Mouse (Mus musculus) MEL (cell line): ENCODE measurements at regions not wholly inside any gene's neighbourhood (a gene's known extent, or its start where the extent isn't known, plus 50 kb on each side); places are given as distances from the start of the nearest gene placed in this dataset.

ENCODE experiments used
- DNase-seq: peaks from one replicate; pipeline ENCODE4 v3.0.0; 2011; ENCODE audit warnings: low read depth, low spot score
- H3K27ac ChIP-seq: 2 replicates; pipeline ENCODE4 v1.5.1; 2012; ENCODE audit warnings: low read depth, mild to moderate bottlenecking, control low read depth, low read length, moderate library complexity; ENCODE audit not compliant: control insufficient read depth
- H3K27me3 ChIP-seq, 2 experiments: fragments of 150-350 bp in 1 of 2; sonication (generic) in 1 of 2; 2 replicates each; pipeline ENCODE4 v1.6.1; 2012; ENCODE audit warnings: low read length in 2 of 2, mild to moderate bottlenecking in 2 of 2, improper control_type of control experiment in 1 of 2, moderate library complexity in 1 of 2; ENCODE audit not compliant: insufficient read depth in 2 of 2, control insufficient read depth in 1 of 2
- H3K36me3 ChIP-seq, 2 experiments: 2 replicates each; pipeline ENCODE4 v1.6.1; 2012 to 2014; ENCODE audit warnings: low read length in 2 of 2, improper control_type of control experiment in 1 of 2, inconsistent platforms in 1 of 2, mild to moderate bottlenecking in 1 of 2; ENCODE audit not compliant: insufficient read depth in 2 of 2, control insufficient read depth in 1 of 2
- H3K4me1 ChIP-seq, 2 experiments: fragments of 150-350 bp in 1 of 2; sonication (generic) in 1 of 2; 2 replicates each; pipeline ENCODE4 v1.6.1; 2012; ENCODE audit warnings: low read length in 2 of 2, improper control_type of control experiment in 1 of 2, mild to moderate bottlenecking in 1 of 2; ENCODE audit not compliant: insufficient read depth in 2 of 2, control insufficient read depth in 1 of 2
- H3K4me3 ChIP-seq, 2 experiments: fragments of 150-350 bp in 1 of 2; sonication (generic) in 1 of 2; 2 replicates each; pipeline ENCODE4 v1.5.1; 2012; ENCODE audit warnings: low read depth in 2 of 2, low read length in 2 of 2, mild to moderate bottlenecking in 2 of 2, moderate library complexity in 2 of 2, control low read depth in 1 of 2, improper control_type of control experiment in 1 of 2; ENCODE audit not compliant: control insufficient read depth in 1 of 2, insufficient read depth in 1 of 2
- H3K79me2 ChIP-seq: 2 replicates; pipeline ENCODE4 v1.6.1; 2012; ENCODE audit warnings: mild to moderate bottlenecking, low read length, moderate library complexity; ENCODE audit not compliant: control insufficient read depth, poor library complexity, insufficient read depth
- H3K9ac ChIP-seq: 2 replicates; pipeline ENCODE4 v1.6.1; 2012; ENCODE audit warnings: low read depth, mild to moderate bottlenecking, control low read depth, low read length, moderate library complexity; ENCODE audit not compliant: control insufficient read depth, poor library complexity, severe bottlenecking
- H3K9me3 ChIP-seq: fragments of 150-350 bp; sonication (generic); replicated peaks from 2 replicates; pipeline ENCODE4 v1.6.1; 2012; ENCODE audit warnings: mild to moderate bottlenecking, low read length, improper control_type of control experiment, moderate library complexity; ENCODE audit not compliant: insufficient read depth
- BHLHE40 ChIP-seq: IDR thresholded peaks from 2 replicates; pipeline ENCODE4 v1.6.1; 2012; ENCODE audit warnings: low read depth, mild to moderate bottlenecking, inconsistent platforms, low read length, improper control_type of control experiment, borderline replicate concordance
- E2F4 ChIP-seq: IDR thresholded peaks from 2 replicates; pipeline ENCODE4 v1.6.1; 2011; ENCODE audit warnings: low read depth, low read length, improper control_type of control experiment, borderline replicate concordance
- EP300 ChIP-seq, 2 experiments: IDR thresholded peaks; 2 replicates each; pipeline ENCODE4 v1.6.1; 2011; ENCODE audit warnings: improper control_type of control experiment in 2 of 2, low read length in 2 of 2, low read depth in 1 of 2, mild to moderate bottlenecking in 1 of 2
- GABPA ChIP-seq: IDR thresholded peaks from 2 replicates; pipeline ENCODE4 v1.6.1; 2012; ENCODE audit warnings: low read depth, mild to moderate bottlenecking, inconsistent platforms, low read length, improper control_type of control experiment, moderate library complexity
- HCFC1 ChIP-seq: IDR thresholded peaks from 2 replicates; pipeline ENCODE4 v1.6.1; 2012; ENCODE audit warnings: low read depth, mild to moderate bottlenecking, inconsistent platforms, low read length, improper control_type of control experiment, moderate library complexity
- JUND ChIP-seq: IDR thresholded peaks from 2 replicates; pipeline ENCODE4 v1.6.1; 2011; ENCODE audit warnings: low read depth, mild to moderate bottlenecking, improper control_type of control experiment, low read length
- MAFK ChIP-seq: IDR thresholded peaks from 2 replicates; pipeline ENCODE4 v1.6.1; 2011; ENCODE audit warnings: low read depth, mild to moderate bottlenecking, low read length, improper control_type of control experiment, borderline replicate concordance
- MAX ChIP-seq: IDR thresholded peaks from 2 replicates; pipeline ENCODE4 v1.6.1; 2011; ENCODE audit warnings: low read length, improper control_type of control experiment
- MAZ ChIP-seq: IDR thresholded peaks from 2 replicates; pipeline ENCODE4 v1.6.1; 2012; ENCODE audit warnings: low read depth, mild to moderate bottlenecking, inconsistent platforms, low read length, improper control_type of control experiment
- NELFE ChIP-seq: IDR thresholded peaks from 2 replicates; pipeline ENCODE4 v1.6.1; 2011; ENCODE audit warnings: low read depth, low read length, improper control_type of control experiment
- NRF1 ChIP-seq: IDR thresholded peaks from 2 replicates; pipeline ENCODE4 v1.6.1; 2014; ENCODE audit warnings: low read depth, mild to moderate bottlenecking, inconsistent platforms, low read length, improper control_type of control experiment, moderate library complexity; ENCODE audit not compliant: poor library complexity, insufficient read depth, severe bottlenecking
- POLR2AphosphoS2 ChIP-seq: IDR thresholded peaks from 2 replicates; pipeline ENCODE4 v1.6.1; 2011; ENCODE audit warnings: low read length, improper control_type of control experiment
- POLR2AphosphoS5 ChIP-seq: IDR thresholded peaks from 2 replicates; pipeline ENCODE4 v1.6.1; 2012; ENCODE audit warnings: low read depth, borderline replicate concordance, mild to moderate bottlenecking, inconsistent platforms, low read length, moderate library complexity, mixed read lengths
- RAD21 ChIP-seq: IDR thresholded peaks from 2 replicates; pipeline ENCODE4 v1.6.1; 2011; ENCODE audit warnings: mild to moderate bottlenecking, low read depth, low read length, improper control_type of control experiment
- RCOR1 ChIP-seq: IDR thresholded peaks from 2 replicates; pipeline ENCODE4 v1.6.1; 2012; ENCODE audit warnings: low read depth, mild to moderate bottlenecking, inconsistent platforms, low read length, improper control_type of control experiment
- SIN3A ChIP-seq: IDR thresholded peaks from 2 replicates; pipeline ENCODE4 v1.6.1; 2012; ENCODE audit warnings: low read length, improper control_type of control experiment, inconsistent platforms
- SMC3 ChIP-seq: IDR thresholded peaks from 2 replicates; pipeline ENCODE4 v1.6.1; 2011; ENCODE audit warnings: low read depth, low read length, improper control_type of control experiment
- TAL1 ChIP-seq: IDR thresholded peaks from 2 replicates; pipeline ENCODE4 v1.6.1; 2012; ENCODE audit warnings: mild to moderate bottlenecking, inconsistent platforms, low read length, moderate library complexity, mixed read lengths
- TCF12 ChIP-seq: IDR thresholded peaks from 2 replicates; pipeline ENCODE4 v1.6.1; 2014; ENCODE audit warnings: low read depth, mild to moderate bottlenecking, inconsistent platforms, low read length, improper control_type of control experiment, moderate library complexity
- UBTF ChIP-seq: IDR thresholded peaks from 2 replicates; pipeline ENCODE4 v1.6.1; 2012; ENCODE audit warnings: low read depth, mild to moderate bottlenecking, inconsistent platforms, low read length, improper control_type of control experiment, moderate library complexity, borderline replicate concordance; ENCODE audit not compliant: insufficient read depth
- USF1 ChIP-seq: IDR thresholded peaks from 2 replicates; pipeline ENCODE4 v1.6.1; 2014; ENCODE audit warnings: low read depth, mild to moderate bottlenecking, inconsistent platforms, low read length, improper control_type of control experiment, moderate library complexity
- USF2 ChIP-seq, 2 experiments: IDR thresholded peaks; 2 replicates each; pipeline ENCODE4 v1.6.1; 2011 to 2012; ENCODE audit warnings: improper control_type of control experiment in 2 of 2, low read length in 2 of 2, borderline replicate concordance in 1 of 2, inconsistent platforms in 1 of 2, low read depth in 1 of 2, mild to moderate bottlenecking in 1 of 2; ENCODE audit not compliant: insufficient read depth in 1 of 2
- ZC3H11A ChIP-seq: IDR thresholded peaks from 2 replicates; pipeline ENCODE4 v1.6.1; 2012; ENCODE audit warnings: low read depth, mild to moderate bottlenecking, inconsistent platforms, low read length, improper control_type of control experiment
- ZNF384 ChIP-seq: IDR thresholded peaks from 2 replicates; pipeline ENCODE4 v1.6.1; 2012; ENCODE audit warnings: low read depth, mild to moderate bottlenecking, inconsistent platforms, low read length, improper control_type of control experiment

GRCm38 (mm10) chrX:99579206-99579605 lies 108.1 kb upstream of the Pja1 start:
- DNase-seq: no peak
- H3K27me3 ChIP-seq: no peaks in the 10 kb centered on the region; a peak in 1 of 4 replicates
- TF ChIP-seq TAL1 (no peak), HCFC1 (no peak), POLR2AphosphoS2 (no peak), UBTF (no peak), GABPA (no peak), MAZ (no peak), JUND (no peak), MAX (no peak), RCOR1 (no peak), POLR2AphosphoS5 (no peak), ZNF384 (no peak), NELFE (no peak)
- H3K4me1 ChIP-seq: no peaks in the 10 kb centered on the region
- no peak overlapping the region for H3K4me3 ChIP-seq
- no peak overlapping the region for H3K9ac ChIP-seq
- H3K9me3 ChIP-seq: no peaks in the 10 kb centered on the region
- no peaks in the 10 kb centered on the region for H3K79me2 ChIP-seq
- H3K27ac ChIP-seq: no peak overlapping the region
- no peaks in the 10 kb centered on the region for H3K36me3 ChIP-seq

GRCm38 (mm10) chrX:99578796-99579195 lies 107.7 kb upstream of the Pja1 start:
- Histone ChIP-seq H3K79me2 (no peaks in the 10 kb centered on the region), H3K27me3 (no peaks in the 10 kb centered on the region; a peak in 1 of 4 replicates), H3K36me3 (no peaks in the 10 kb centered on the region), H3K9ac (no peak overlapping the region), H3K9me3 (no peaks in the 10 kb centered on the region), H3K27ac (no peak overlapping the region), H3K4me1 (no peaks in the 10 kb centered on the region), H3K4me3 (no peak overlapping the region)
- no peak for DNase-seq
- no peak for TF ChIP-seq SMC3
- TF ChIP-seq RAD21: no peak
- TF ChIP-seq ZC3H11A: no peak
- no peak for TF ChIP-seq TCF12
- no peak for TF ChIP-seq E2F4
- TF ChIP-seq USF2 (IDR thresholded peaks at IDR 0.05; ENCODE audit: borderline replicate concordance in 1 of 2, insufficient read depth in 1 of 2, low read depth in 1 of 2, low read length in 2 of 2): no peak
- TF ChIP-seq MAFK: no peak
- no peak for TF ChIP-seq USF1
- TF ChIP-seq NRF1: no peak
- no peak for TF ChIP-seq SIN3A
- no peak for TF ChIP-seq BHLHE40
- no peak for TF ChIP-seq JUND
- no peak for TF ChIP-seq EP300 (IDR thresholded peaks at IDR 0.05; ENCODE audit: low read depth in 1 of 2, low read length in 2 of 2)
